ENCODE assay signal across 10 mouse cellular contexts in genomic region chr14:23848529-23849141, GRCm38 (mm10).
DNase-seq lines count a peak whose midpoint lies in the region; ATAC-seq lines count a peak whose summit lies in the region.
"Had no signal": no experiment of that assay in that cellular context is flagged by ENCODE, and none has a peak within 500 bp of the region (broad histone marks: within the 10 kb centered on the region; RNA-seq: fewer than 3 reads in every experiment).

No protein-coding gene starts in this region.

- DNase-seq in hindbrain, embryonic 10.5 days (ENCODE audit: low spot score), result no peak
- no peak for DNase-seq in hindbrain, embryonic 11.5 days (ENCODE audit: low spot score)
- DNase-seq in neural tube, embryonic 10.5 days (ENCODE audit: extremely low spot score, low spot score), result no peak
- DNase-seq in right cerebral cortex, postnatal 14 days, result peak; percentile 24
- DNase-seq: thymus, adult 18-20 months had no signal

- H3K4me3 ChIP-seq in hindbrain, embryonic 10.5 days, result no peak overlapping the region
- no peak overlapping the region for H3K4me3 ChIP-seq in hindbrain, embryonic 11.5 days (ENCODE audit: low read depth, low read length)
- H3K4me3 ChIP-seq in neural tube, embryonic 12.5 days, result no peak overlapping the region
- H3K4me3 ChIP-seq in hindbrain, embryonic 15.5 days, result no peak overlapping the region
- no peak overlapping the region for H3K4me3 ChIP-seq in heart, embryonic 12.5 days

- peaks cover 15% of the 10 kb centered on the region for H3K4me1 ChIP-seq in hindbrain, embryonic 10.5 days (replicated peaks)
- 0 out of 2 replicates have a peak, but pooled peaks cover 2% of the 10 kb centered on the region for H3K4me1 ChIP-seq in hindbrain, embryonic 11.5 days (replicated peaks; ENCODE audit: control insufficient read depth, insufficient read depth, low read length)
- H3K4me1 ChIP-seq in neural tube, embryonic 12.5 days, result peaks cover 6% of the 10 kb centered on the region; the same call in 1 of the 2 replicates
- H3K4me1 ChIP-seq in hindbrain, embryonic 15.5 days (replicated peaks), result peaks cover 21% of the 10 kb centered on the region
- H3K4me1 ChIP-seq in heart, embryonic 12.5 days (replicated peaks), result no peaks in the 10 kb centered on the region

- 38% methylated on average over 6 of the region's 6 CpGs for WGBS in hindbrain, embryonic 10.5 days
- WGBS in hindbrain, embryonic 11.5 days, result 32% methylated on average over 6 of the region's 6 CpGs
- WGBS in neural tube, embryonic 12.5 days, result 18% methylated on average over 6 of the region's 6 CpGs
- 13% methylated on average over 6 of the region's 6 CpGs for WGBS in hindbrain, embryonic 15.5 days
- WGBS in heart, embryonic 12.5 days, result 67% methylated on average over 6 of the region's 6 CpGs

- H3K4me2 ChIP-seq in hindbrain, embryonic 11.5 days (replicated peaks; ENCODE audit: low read depth, low read length), result no peak overlapping the region
- H3K4me2 ChIP-seq in neural tube, embryonic 12.5 days (replicated peaks), result no peak overlapping the region
- H3K4me2 ChIP-seq in hindbrain, embryonic 15.5 days, result peak overlapping the region; percentile 7; the same call in 1 of the 2 replicates
- H3K4me2 ChIP-seq in heart, embryonic 12.5 days, result no peak overlapping the region

- H3K27me3 ChIP-seq in hindbrain, embryonic 10.5 days (ENCODE audit: insufficient read depth, poor library complexity, severe bottlenecking), result no peaks in the 10 kb centered on the region
- H3K27me3 ChIP-seq in hindbrain, embryonic 11.5 days (ENCODE audit: control insufficient read depth, insufficient read depth, low read length), result no peaks in the 10 kb centered on the region
- H3K27me3 ChIP-seq in neural tube, embryonic 12.5 days (replicated peaks), result no peaks in the 10 kb centered on the region
- no peaks in the 10 kb centered on the region for H3K27me3 ChIP-seq in hindbrain, embryonic 15.5 days
- H3K27me3 ChIP-seq in heart, embryonic 12.5 days (replicated peaks), result no peaks in the 10 kb centered on the region

- peak overlapping the region; percentile 45; the same call in 1 of the 2 replicates for H3K27ac ChIP-seq in hindbrain, embryonic 10.5 days
- no peak overlapping the region for H3K27ac ChIP-seq in hindbrain, embryonic 11.5 days (ENCODE audit: low read depth, low read length)
- no peak overlapping the region for H3K27ac ChIP-seq in neural tube, embryonic 12.5 days
- peak overlapping the region; percentile 68 for H3K27ac ChIP-seq in hindbrain, embryonic 15.5 days (replicated peaks)
- no peak overlapping the region for H3K27ac ChIP-seq in heart, embryonic 12.5 days (ENCODE audit: poor library complexity, severe bottlenecking)
- H3K27ac ChIP-seq: macrophage had no signal

- no peak for ATAC-seq in hindbrain, embryonic 11.5 days (ENCODE audit: low FRiP score)
- ATAC-seq in neural tube, embryonic 12.5 days (ENCODE audit: low FRiP score, low read depth), result peak; percentile 56; the same call in 1 of the 2 replicates
- ATAC-seq in hindbrain, embryonic 15.5 days (ENCODE audit: low FRiP score, low read depth), result peak; percentile 84
- ATAC-seq in activated CD4-positive, CD25-positive, alpha-beta regulatory T cell, adult 4 months, result no peak
- no peak for ATAC-seq in heart, embryonic 12.5 days (ENCODE audit: insufficient number of reproducible peaks, low FRiP score)

- H3K36me3 ChIP-seq in hindbrain, embryonic 10.5 days, result no peaks in the 10 kb centered on the region
- no peaks in the 10 kb centered on the region for H3K36me3 ChIP-seq in hindbrain, embryonic 11.5 days (ENCODE audit: control insufficient read depth, insufficient read depth, low read length)
- no peaks in the 10 kb centered on the region for H3K36me3 ChIP-seq in neural tube, embryonic 12.5 days
- H3K36me3 ChIP-seq in hindbrain, embryonic 15.5 days, result no peaks in the 10 kb centered on the region
- no peaks in the 10 kb centered on the region for H3K36me3 ChIP-seq in heart, embryonic 12.5 days

- no peak overlapping the region for H3K9ac ChIP-seq in hindbrain, embryonic 11.5 days (ENCODE audit: low read depth, low read length)
- no peak overlapping the region for H3K9ac ChIP-seq in neural tube, embryonic 12.5 days
- H3K9ac ChIP-seq in hindbrain, embryonic 15.5 days, result no peak overlapping the region
- H3K9ac ChIP-seq in heart, embryonic 12.5 days, result no peak overlapping the region

- H3K9me3 ChIP-seq in hindbrain, embryonic 10.5 days, result no peaks in the 10 kb centered on the region
- H3K9me3 ChIP-seq in hindbrain, embryonic 11.5 days (ENCODE audit: control insufficient read depth, low read length), result no peaks in the 10 kb centered on the region
- no peaks in the 10 kb centered on the region for H3K9me3 ChIP-seq in neural tube, embryonic 12.5 days
- no peaks in the 10 kb centered on the region for H3K9me3 ChIP-seq in hindbrain, embryonic 15.5 days
- H3K9me3 ChIP-seq in heart, embryonic 12.5 days (replicated peaks), result no peaks in the 10 kb centered on the region

Comparison
In these comparisons a context has a peak if more than half of its experiments do, and no peak if none do; other contexts are left out.
1. H3K27ac ChIP-seq: peak in hindbrain, embryonic 10.5 days (single experiment) and hindbrain, embryonic 15.5 days (single experiment); none in hindbrain, embryonic 11.5 days (single experiment), neural tube, embryonic 12.5 days (single experiment) and heart, embryonic 12.5 days (single experiment).
2. ATAC-seq: peak in neural tube, embryonic 12.5 days (single experiment) and hindbrain, embryonic 15.5 days (single experiment); none in hindbrain, embryonic 11.5 days (single experiment), activated CD4-positive, CD25-positive, alpha-beta regulatory T cell, adult 4 months (single experiment) and heart, embryonic 12.5 days (single experiment).